Mouse (Mus musculus) limb, embryonic 14.5 days (tissue): ENCODE measurements around the gene Agap1. TPM values are rescaled to one million over a fixed set of nuclear protein-coding genes. Genes with fewer than 3 reads are reported as not detected.
A peak's percentile ranks its signal among the peaks of the same experiment; 100 is the strongest.

Experiments used
- ATAC-seq: fragments of 200-750 bp; cut with Nextera tagmentation; 2 replicates; pipeline ENCODE4 v1.8.0; 2017; ENCODE audit warnings: low read depth, moderate number of reproducible peaks, moderate TSS enrichment; ENCODE audit not compliant: low FRiP score
- DNase-seq: peaks from one replicate; pipeline ENCODE4 v3.0.0-alpha.2; 2015; ENCODE audit warnings: low spot score
- H3K27ac ChIP-seq: fragments of 300-500 bp; sonication (generic); replicated peaks from 2 replicates; pipeline ENCODE4 v1.5.1; 2014; ENCODE audit warnings: low read depth, mild to moderate bottlenecking, low read length, moderate library complexity, mixed read lengths
- H3K27me3 ChIP-seq: fragments of 300-500 bp; sonication (generic); 2 replicates; pipeline ENCODE4 v1.6.1; 2014; ENCODE audit warnings: low read length, mixed read lengths; ENCODE audit not compliant: control insufficient read depth, insufficient read depth
- H3K36me3 ChIP-seq: fragments of 300-500 bp; sonication (generic); 2 replicates; pipeline ENCODE4 v1.6.1; 2014; ENCODE audit warnings: mild to moderate bottlenecking, low read length, moderate library complexity, mixed read lengths; ENCODE audit not compliant: control insufficient read depth, insufficient read depth
- H3K4me1 ChIP-seq: fragments of 300-500 bp; sonication (generic); 2 replicates; pipeline ENCODE4 v1.6.1; 2014; ENCODE audit warnings: antibody characterized with exemption, low read length, mixed read lengths; ENCODE audit not compliant: control insufficient read depth, insufficient read depth
- H3K4me2 ChIP-seq: fragments of 300-500 bp; sonication (generic); replicated peaks from 2 replicates; pipeline ENCODE4 v1.6.1; 2014; ENCODE audit warnings: low read depth, mild to moderate bottlenecking, low read length, moderate library complexity; ENCODE audit not compliant: severe bottlenecking
- H3K4me3 ChIP-seq: fragments of 300-500 bp; sonication (generic); replicated peaks from 2 replicates; pipeline ENCODE4 v1.5.1; 2014; ENCODE audit warnings: low read length
- H3K9ac ChIP-seq: fragments of 300-500 bp; sonication (generic); 2 replicates; pipeline ENCODE4 v1.6.1; 2014; ENCODE audit warnings: mild to moderate bottlenecking, low read depth, low read length, moderate library complexity; ENCODE audit not compliant: severe bottlenecking
- H3K9me3 ChIP-seq: fragments of 300-500 bp; sonication (generic); 2 replicates; pipeline ENCODE4 v1.6.1; 2016; ENCODE audit warnings: low read length; ENCODE audit not compliant: control insufficient read depth
- POLR2A ChIP-seq: fragments of 200-500 bp; IDR thresholded peaks from 2 replicates; pipeline ENCODE4 v1.8.0; 2012; ENCODE audit warnings: inconsistent platforms, mild to moderate bottlenecking, moderate library complexity, borderline replicate concordance; ENCODE audit not compliant: insufficient read depth, insufficient read length; ENCODE audit errors: extremely low read depth
- WGBS: fragments of 180-500 bp; shearing (Covaris S2); extraction: QIAGEN DNeasy Blood & Tissue Kit; methylation state at CpG from one replicate; pipeline ENCODE4 v1.1.7; 2014; 5-methylcytosine and 5-hydroxymethylcytosine counted together
- polyA plus RNA-seq, 2 experiments: library from polyadenylated mRNA; depleted of rRNA in 1 of 2; stranded (reverse) in 1 of 2; unstranded in 1 of 2; fragments of >200 nt; fragmentation: Nextera tagmentation in 1 of 2; extraction: Ambion mirVana in 1 of 2; gene quantifications; 2 replicates each; pipeline versions ENCODE4 v1.2.1 to v1.2.3; 2012 to 2014

Agap1 gene
- polyA plus RNA-seq, 2 experiments: 16.2 to 19.5 TPM

DNA sequence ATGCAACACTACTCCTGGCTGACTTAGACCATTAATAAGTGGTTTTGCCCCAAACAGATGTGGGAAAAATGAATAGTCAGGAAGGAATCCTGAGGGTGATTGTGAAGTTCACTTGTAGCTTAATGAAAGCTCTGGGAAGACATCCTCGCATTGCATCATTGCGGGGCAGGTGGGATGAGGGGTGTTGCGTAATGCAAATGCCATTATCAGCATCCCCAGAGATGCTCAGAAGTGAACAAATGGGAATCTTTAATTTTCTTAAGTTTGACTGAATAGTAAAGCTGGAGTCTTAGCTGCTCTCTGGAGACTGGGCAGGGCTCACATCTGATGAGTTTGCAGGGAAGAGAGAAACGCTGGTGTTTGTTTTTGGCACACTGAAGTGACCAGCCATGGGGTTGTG lies 90.5 kb downstream of the Agap1 start:
- 83% methylated on average over 4 of the region's 4 CpGs for WGBS
- H3K36me3 ChIP-seq: no peaks in the 10 kb centered on the region
- no peaks in the 10 kb centered on the region for H3K27me3 ChIP-seq
- H3K27ac ChIP-seq: no peak overlapping the region
- TF ChIP-seq POLR2A: no peak
- H3K4me2 ChIP-seq: no peak overlapping the region
- ATAC-seq: no peak
- no peak overlapping the region for H3K4me3 ChIP-seq
- H3K9me3 ChIP-seq: no peaks in the 10 kb centered on the region
- H3K9ac ChIP-seq: no peak overlapping the region
- H3K4me1 ChIP-seq: peaks cover 24% of the 10 kb centered on the region
- DNase-seq: no peak

GRCm38 (mm10) chr1:89547525-89548504 lies 93.2 kb downstream of the Agap1 start:
- H3K9ac ChIP-seq: peak overlapping the region; percentile 6; the same call in 1 of the 2 replicates
- ATAC-seq (peak; percentile 61; the same call in 1 of the 2 replicates), DNase-seq (peak; percentile 19)
- no peaks in the 10 kb centered on the region for H3K9me3 ChIP-seq
- H3K4me2 ChIP-seq: no peak overlapping the region
- peaks cover 10% of the 10 kb centered on the region for H3K4me1 ChIP-seq
- TF ChIP-seq POLR2A: no peak
- H3K27ac ChIP-seq: 0 out of 2 replicates have a peak overlapping the region, but pooled peaks have one; percentile 9
- WGBS: 41% methylated on average over 18 of the region's 18 CpGs
- H3K27me3 ChIP-seq: no peaks in the 10 kb centered on the region
- no peaks in the 10 kb centered on the region for H3K36me3 ChIP-seq
- H3K4me3 ChIP-seq: no peak overlapping the region

DNA sequence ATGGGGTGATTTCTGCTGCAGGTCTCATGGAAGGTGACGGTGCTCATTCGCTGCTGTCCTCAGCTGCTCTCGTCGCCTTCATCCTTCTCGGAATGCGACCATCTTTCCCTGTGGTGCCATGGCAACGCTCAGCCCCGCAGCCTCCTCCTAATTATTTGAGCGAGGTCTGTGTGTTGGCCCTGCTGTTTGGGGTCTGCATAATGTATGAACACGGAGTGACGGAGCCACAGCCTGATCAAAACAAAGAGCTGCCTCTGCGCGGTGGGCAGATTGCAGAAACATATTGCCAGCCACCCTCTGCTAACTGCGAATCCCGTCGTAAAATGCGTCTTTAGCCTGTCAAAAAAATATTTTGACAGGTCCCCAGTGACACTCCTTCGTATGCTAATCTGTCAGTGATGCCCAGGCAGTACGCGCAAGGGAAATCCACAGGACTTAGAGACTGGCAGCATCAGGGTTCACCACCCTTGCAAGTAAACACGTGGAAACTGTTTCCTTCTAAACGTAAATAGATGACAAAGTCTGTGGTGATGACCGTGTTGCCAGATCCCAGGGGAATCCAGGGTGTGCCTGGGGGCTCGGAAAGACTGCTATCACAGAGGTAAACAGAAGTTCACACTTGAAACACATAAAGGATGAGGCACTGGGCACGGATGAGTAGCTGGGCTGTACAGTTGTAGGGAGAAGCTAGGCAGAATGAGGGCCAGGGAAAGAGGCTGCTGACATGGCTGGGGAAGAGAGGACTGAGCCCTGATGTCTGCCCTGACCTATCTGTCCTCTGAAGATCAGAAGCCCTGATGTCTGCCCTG lies 95.7 kb downstream of the Agap1 start:
- Histone ChIP-seq H3K4me2 (no peak overlapping the region), H3K4me1 (peaks cover 15% of the 10 kb centered on the region), H3K27me3 (no peaks in the 10 kb centered on the region), H3K9me3 (no peaks in the 10 kb centered on the region), H3K4me3 (no peak overlapping the region), H3K36me3 (no peaks in the 10 kb centered on the region), H3K9ac (no peak overlapping the region), H3K27ac (no peak overlapping the region)
- no peak for ATAC-seq
- 37% methylated on average over 25 of the region's 25 CpGs for WGBS
- DNase-seq: no peak
- no peak for TF ChIP-seq POLR2A

- peaks cover 22% of the 10 kb centered on the region for H3K4me1 ChIP-seq
- 82% methylated on average over 1 of the region's 1 CpGs for WGBS
- no peak for ATAC-seq
These were observed 97.9 kb downstream of the Agap1 start for GRCm38 (mm10) chr1:89552470-89552869.

DNA sequence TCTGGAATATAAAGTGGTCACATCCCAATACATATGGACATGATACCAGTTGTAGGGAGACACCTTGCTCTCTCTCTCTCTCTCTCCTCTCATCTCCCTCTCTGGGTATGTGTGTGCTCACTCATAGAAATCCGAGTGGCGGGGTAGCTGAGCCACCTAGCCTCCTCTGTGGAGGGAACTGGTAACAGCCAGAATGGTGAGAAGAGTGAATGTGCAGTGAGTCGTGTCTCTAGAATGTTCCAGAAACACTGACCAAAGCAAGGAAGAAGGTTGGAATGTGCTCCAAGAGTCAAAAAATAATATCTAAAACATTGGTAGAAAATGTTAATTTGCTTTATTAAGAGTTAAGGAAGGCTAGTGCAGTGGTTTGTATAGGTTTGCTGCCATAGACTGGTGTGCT lies 99.2 kb downstream of the Agap1 start:
- TF ChIP-seq POLR2A: no peak
- ATAC-seq: no peak

More at GRCm38 (mm10) chr1:89552470-89552869, 97.9 kb downstream of the Agap1 start:
- Histone ChIP-seq H3K9ac (no peak overlapping the region), H3K9me3 (no peaks in the 10 kb centered on the region), H3K27ac (no peak overlapping the region), H3K4me2 (no peak overlapping the region), H3K4me3 (no peak overlapping the region), H3K36me3 (no peaks in the 10 kb centered on the region), H3K27me3 (no peaks in the 10 kb centered on the region)
- TF ChIP-seq POLR2A: no peak
- no peak for DNase-seq

More for the DNA sequence above, 99.2 kb downstream of the Agap1 start:
- no peak overlapping the region for H3K4me3 ChIP-seq
- no peak for DNase-seq
- H3K9ac ChIP-seq: no peak overlapping the region
- H3K9me3 ChIP-seq: no peaks in the 10 kb centered on the region
- H3K27me3 ChIP-seq: no peaks in the 10 kb centered on the region
- no peak overlapping the region for H3K4me2 ChIP-seq
- no peak overlapping the region for H3K27ac ChIP-seq
- no peaks in the 10 kb centered on the region for H3K36me3 ChIP-seq
- peaks cover 14% of the 10 kb centered on the region; the same call in 1 of the 2 replicates for H3K4me1 ChIP-seq
- WGBS: 89% methylated on average over 3 of the region's 3 CpGs
